Mouse (Mus musculus): ENCODE measurements around the gene Ifrd1. TPM values are rescaled to one million over a fixed set of nuclear protein-coding genes. Genes with fewer than 3 reads are reported as not detected.

The Ifrd1 gene
- total and polyA plus RNA-seq, 3 experiments, result 86.6 to 190 (median 151) TPM

- no peak for TF ChIP-seq GATA2 (IDR thresholded peaks at IDR 0.05; ENCODE audit: borderline replicate concordance, low read depth, low read length)
- no peak for TF ChIP-seq POLR2AphosphoS5 (IDR thresholded peaks at IDR 0.05; ENCODE audit: insufficient replicate concordance, low read depth, low read length)
- TF ChIP-seq CTCF (IDR thresholded peaks at IDR 0.05; ENCODE audit: low read depth, low read length), result no peak
- no peak for TF ChIP-seq TAL1 (conservative IDR thresholded peaks at IDR 0.05; ENCODE audit: low read depth, low read length)
- no peaks in the 10 kb centered on the region for H3K9me3 ChIP-seq (replicated peaks)
- peaks cover 89% of the 10 kb centered on the region for H3K36me3 ChIP-seq (replicated peaks)
- no peaks in the 10 kb centered on the region for H3K4me1 ChIP-seq (ENCODE audit: insufficient read depth, low read depth, low read length)
- ATAC-seq (ENCODE audit: extremely low read depth, insufficient number of reproducible peaks, low FRiP score, poor library complexity, severe bottlenecking), result no peak
- no peak overlapping the region for H3K4me3 ChIP-seq (ENCODE audit: low read depth, low read length)
- no peaks in the 10 kb centered on the region for H3K27me3 ChIP-seq (ENCODE audit: insufficient read depth, low read length)
- no peak for DNase-seq (ENCODE audit: low spot score)
Measured at GRCm38 (mm10) chr12:40209049-40209448, 39.3 kb downstream of the Ifrd1 start.

- H3K4me3 ChIP-seq (ENCODE audit: low read depth, low read length), result no peak overlapping the region
- TF ChIP-seq GATA2 (IDR thresholded peaks at IDR 0.05; ENCODE audit: borderline replicate concordance, low read depth, low read length) (no peak), GATA1 (IDR thresholded peaks at IDR 0.05; ENCODE audit: borderline replicate concordance, low read length) (no peak), POLR2AphosphoS5 (IDR thresholded peaks at IDR 0.05; ENCODE audit: insufficient replicate concordance, low read depth, low read length) (no peak), TAL1 (conservative IDR thresholded peaks at IDR 0.05; ENCODE audit: low read depth, low read length) (no peak), CTCF (IDR thresholded peaks at IDR 0.05; ENCODE audit: low read depth, low read length) (no peak)
- no peaks in the 10 kb centered on the region for H3K4me1 ChIP-seq (ENCODE audit: insufficient read depth, low read depth, low read length)
- no peaks in the 10 kb centered on the region for H3K9me3 ChIP-seq (replicated peaks)
- peaks cover 87% of the 10 kb centered on the region for H3K36me3 ChIP-seq (replicated peaks)
- DNase-seq (ENCODE audit: low spot score) (no peak), ATAC-seq (ENCODE audit: extremely low read depth, insufficient number of reproducible peaks, low FRiP score, poor library complexity, severe bottlenecking) (no peak)
- H3K27me3 ChIP-seq (ENCODE audit: insufficient read depth, low read length), result no peaks in the 10 kb centered on the region
Measured at GRCm38 (mm10) chr12:40207909-40208308, 40.4 kb downstream of the Ifrd1 start.

GRCm38 (mm10) chr12:40202161-40203035 is 45.9 kb downstream of the Ifrd1 start:
- ATAC-seq (ENCODE audit: extremely low read depth, insufficient number of reproducible peaks, low FRiP score, poor library complexity, severe bottlenecking), result no peak
- TF ChIP-seq GATA2 (IDR thresholded peaks at IDR 0.05; ENCODE audit: borderline replicate concordance, low read depth, low read length) (no peak), TAL1 (conservative IDR thresholded peaks at IDR 0.05; ENCODE audit: low read depth, low read length) (no peak), GATA1 (IDR thresholded peaks at IDR 0.05; ENCODE audit: borderline replicate concordance, low read length) (no peak), POLR2AphosphoS5 (IDR thresholded peaks at IDR 0.05; ENCODE audit: insufficient replicate concordance, low read depth, low read length) (no peak)
- H3K27me3 ChIP-seq (ENCODE audit: insufficient read depth, low read length), result no peaks in the 10 kb centered on the region
- H3K4me3 ChIP-seq (ENCODE audit: low read depth, low read length), result no peak overlapping the region
- H3K9me3 ChIP-seq (replicated peaks), result no peaks in the 10 kb centered on the region
- no peak for DNase-seq (ENCODE audit: low spot score)
- peaks cover 3% of the 10 kb centered on the region; the same call in 1 of the 2 replicates for H3K4me1 ChIP-seq (ENCODE audit: insufficient read depth, low read depth, low read length)
- peaks cover 80% of the 10 kb centered on the region for H3K36me3 ChIP-seq (replicated peaks)

GRCm38 (mm10) chr12:40200484-40201235 is 47.6 kb downstream of the Ifrd1 start:
- Histone ChIP-seq H3K9me3 (replicated peaks) (no peaks in the 10 kb centered on the region), H3K36me3 (replicated peaks) (peaks cover 63% of the 10 kb centered on the region), H3K4me1 (ENCODE audit: insufficient read depth, low read depth, low read length) (peaks cover 3% of the 10 kb centered on the region; the same call in 1 of the 2 replicates), H3K27me3 (ENCODE audit: insufficient read depth, low read length) (no peaks in the 10 kb centered on the region), H3K4me3 (ENCODE audit: low read depth, low read length) (no peak overlapping the region)
- DNase-seq (ENCODE audit: low spot score) (no peak), ATAC-seq (ENCODE audit: extremely low read depth, insufficient number of reproducible peaks, low FRiP score, poor library complexity, severe bottlenecking) (no peak)
- no peak for TF ChIP-seq TAL1 (conservative IDR thresholded peaks at IDR 0.05; ENCODE audit: low read depth, low read length)
- TF ChIP-seq POLR2AphosphoS5 (IDR thresholded peaks at IDR 0.05; ENCODE audit: insufficient replicate concordance, low read depth, low read length), result no peak
- no peak for TF ChIP-seq GATA2 (IDR thresholded peaks at IDR 0.05; ENCODE audit: borderline replicate concordance, low read depth, low read length)
- TF ChIP-seq CTCF (IDR thresholded peaks at IDR 0.05; ENCODE audit: low read depth, low read length), result no peak
- TF ChIP-seq GATA1 (IDR thresholded peaks at IDR 0.05; ENCODE audit: borderline replicate concordance, low read length), result no peak

- Histone ChIP-seq H3K27me3 (ENCODE audit: insufficient read depth, low read length) (no peaks in the 10 kb centered on the region), H3K36me3 (replicated peaks) (peaks cover 55% of the 10 kb centered on the region), H3K4me3 (ENCODE audit: low read depth, low read length) (no peak overlapping the region), H3K9me3 (replicated peaks) (no peaks in the 10 kb centered on the region), H3K4me1 (ENCODE audit: insufficient read depth, low read depth, low read length) (peaks cover 3% of the 10 kb centered on the region; the same call in 1 of the 2 replicates)
- DNase-seq (ENCODE audit: low spot score) (peak; percentile 26), ATAC-seq (ENCODE audit: extremely low read depth, insufficient number of reproducible peaks, low FRiP score, poor library complexity, severe bottlenecking) (peak; percentile 62)
- TF ChIP-seq CTCF (IDR thresholded peaks at IDR 0.05; ENCODE audit: low read depth, low read length) (peak; percentile 97), POLR2AphosphoS5 (IDR thresholded peaks at IDR 0.05; ENCODE audit: insufficient replicate concordance, low read depth, low read length) (no peak), GATA2 (IDR thresholded peaks at IDR 0.05; ENCODE audit: borderline replicate concordance, low read depth, low read length) (no peak)
Measured at GRCm38 (mm10) chr12:40199795-40200402, 48.4 kb downstream of the Ifrd1 start.

GRCm38 (mm10) chr12:40199302-40199701 is 49.0 kb downstream of the Ifrd1 start, which contains the start of gene Lsmem1:
TSS of gene Lsmem1 (minus strand) at chr12:40199490.
- H3K27me3 ChIP-seq (ENCODE audit: insufficient read depth, low read length), result no peaks in the 10 kb centered on the region
- peaks cover 49% of the 10 kb centered on the region for H3K36me3 ChIP-seq (replicated peaks)
- no peak within 1 kb of the TSS for H3K4me3 ChIP-seq (ENCODE audit: low read depth, low read length)
- TF ChIP-seq GATA2 (IDR thresholded peaks at IDR 0.05; ENCODE audit: borderline replicate concordance, low read depth, low read length) (no peak), POLR2AphosphoS5 (IDR thresholded peaks at IDR 0.05; ENCODE audit: insufficient replicate concordance, low read depth, low read length) (no peak), GATA1 (IDR thresholded peaks at IDR 0.05; ENCODE audit: borderline replicate concordance, low read length) (no peak), CTCF (IDR thresholded peaks at IDR 0.05; ENCODE audit: low read depth, low read length) (no peak), TAL1 (conservative IDR thresholded peaks at IDR 0.05; ENCODE audit: low read depth, low read length) (no peak)
- peaks cover 3% of the 10 kb centered on the region; the same call in 1 of the 2 replicates for H3K4me1 ChIP-seq (ENCODE audit: insufficient read depth, low read depth, low read length)
- ATAC-seq (ENCODE audit: extremely low read depth, insufficient number of reproducible peaks, low FRiP score, poor library complexity, severe bottlenecking) (no peak), DNase-seq (ENCODE audit: low spot score) (no peak)
- H3K9me3 ChIP-seq (replicated peaks), result no peaks in the 10 kb centered on the region

All from G1E (cell line).